Mouse (Mus musculus): ENCODE data around the gene Ets1. TPM values are rescaled to one million over a fixed set of nuclear protein-coding genes. Genes with fewer than 3 reads are reported as not detected.

Gene Ets1
- total and polyA plus RNA-seq, 3 experiments: 0.05 TPM; not detected in 2

GRCm38 (mm10) chr9:32754311-32754710 lies 118.3 kb downstream of the Ets1 start:
- no peak for DNase-seq (ENCODE audit: low spot score)
- no peak for TF ChIP-seq TAL1 (conservative IDR thresholded peaks at IDR 0.05; ENCODE audit: low read depth, low read length)
- Histone ChIP-seq H3K27me3 (ENCODE audit: insufficient read depth, low read length) (no peaks in the 10 kb centered on the region), H3K4me3 (ENCODE audit: low read depth, low read length) (no peak overlapping the region), H3K36me3 (replicated peaks) (no peaks in the 10 kb centered on the region), H3K9me3 (replicated peaks) (no peaks in the 10 kb centered on the region), H3K4me1 (ENCODE audit: insufficient read depth, low read depth, low read length) (no peaks in the 10 kb centered on the region)
- ATAC-seq (ENCODE audit: extremely low read depth, insufficient number of reproducible peaks, low FRiP score, poor library complexity, severe bottlenecking): no peak

GRCm38 (mm10) chr9:32756002-32756401 lies 120.0 kb downstream of the Ets1 start:
- H3K4me3 ChIP-seq (ENCODE audit: low read depth, low read length): no peak overlapping the region
- no peak for DNase-seq (ENCODE audit: low spot score)
- TF ChIP-seq TAL1 (conservative IDR thresholded peaks at IDR 0.05; ENCODE audit: low read depth, low read length): no peak
- TF ChIP-seq CTCF (IDR thresholded peaks at IDR 0.05; ENCODE audit: low read depth, low read length): no peak
- no peak for TF ChIP-seq GATA2 (IDR thresholded peaks at IDR 0.05; ENCODE audit: borderline replicate concordance, low read depth, low read length)
- no peak for TF ChIP-seq GATA1 (IDR thresholded peaks at IDR 0.05; ENCODE audit: borderline replicate concordance, low read length)
- no peak for TF ChIP-seq POLR2AphosphoS5 (IDR thresholded peaks at IDR 0.05; ENCODE audit: insufficient replicate concordance, low read depth, low read length)
- H3K27me3 ChIP-seq (ENCODE audit: insufficient read depth, low read length): no peaks in the 10 kb centered on the region
- no peaks in the 10 kb centered on the region for H3K36me3 ChIP-seq (replicated peaks)
- no peak for ATAC-seq (ENCODE audit: extremely low read depth, insufficient number of reproducible peaks, low FRiP score, poor library complexity, severe bottlenecking)
- H3K9me3 ChIP-seq (replicated peaks): no peaks in the 10 kb centered on the region
- no peaks in the 10 kb centered on the region for H3K4me1 ChIP-seq (ENCODE audit: insufficient read depth, low read depth, low read length)

- no peak for ATAC-seq (ENCODE audit: extremely low read depth, insufficient number of reproducible peaks, low FRiP score, poor library complexity, severe bottlenecking)
- TF ChIP-seq TAL1 (conservative IDR thresholded peaks at IDR 0.05; ENCODE audit: low read depth, low read length) (no peak), GATA2 (IDR thresholded peaks at IDR 0.05; ENCODE audit: borderline replicate concordance, low read depth, low read length) (no peak), CTCF (IDR thresholded peaks at IDR 0.05; ENCODE audit: low read depth, low read length) (no peak), POLR2AphosphoS5 (IDR thresholded peaks at IDR 0.05; ENCODE audit: insufficient replicate concordance, low read depth, low read length) (no peak), GATA1 (IDR thresholded peaks at IDR 0.05; ENCODE audit: borderline replicate concordance, low read length) (no peak)
- no peaks in the 10 kb centered on the region for H3K27me3 ChIP-seq (ENCODE audit: insufficient read depth, low read length)
- H3K4me3 ChIP-seq (ENCODE audit: low read depth, low read length): no peak overlapping the region
- no peak for DNase-seq (ENCODE audit: low spot score)
- H3K36me3 ChIP-seq (replicated peaks): no peaks in the 10 kb centered on the region
- no peaks in the 10 kb centered on the region for H3K4me1 ChIP-seq (ENCODE audit: insufficient read depth, low read depth, low read length)
- no peaks in the 10 kb centered on the region for H3K9me3 ChIP-seq (replicated peaks)
Observed at GRCm38 (mm10) chr9:32758280-32758905, 122.4 kb downstream of the Ets1 start.

- Histone ChIP-seq H3K9me3 (replicated peaks) (no peaks in the 10 kb centered on the region), H3K4me3 (ENCODE audit: low read depth, low read length) (no peak overlapping the region), H3K36me3 (replicated peaks) (no peaks in the 10 kb centered on the region), H3K4me1 (ENCODE audit: insufficient read depth, low read depth, low read length) (no peaks in the 10 kb centered on the region), H3K27me3 (ENCODE audit: insufficient read depth, low read length) (no peaks in the 10 kb centered on the region)
- ATAC-seq (ENCODE audit: extremely low read depth, insufficient number of reproducible peaks, low FRiP score, poor library complexity, severe bottlenecking) (no peak), DNase-seq (ENCODE audit: low spot score) (no peak)
- no peak for TF ChIP-seq TAL1 (conservative IDR thresholded peaks at IDR 0.05; ENCODE audit: low read depth, low read length)
- TF ChIP-seq CTCF (IDR thresholded peaks at IDR 0.05; ENCODE audit: low read depth, low read length): no peak
- TF ChIP-seq GATA1 (IDR thresholded peaks at IDR 0.05; ENCODE audit: borderline replicate concordance, low read length): no peak
- TF ChIP-seq GATA2 (IDR thresholded peaks at IDR 0.05; ENCODE audit: borderline replicate concordance, low read depth, low read length): no peak
- TF ChIP-seq POLR2AphosphoS5 (IDR thresholded peaks at IDR 0.05; ENCODE audit: insufficient replicate concordance, low read depth, low read length): no peak
Observed at GRCm38 (mm10) chr9:32760649-32761157, 124.7 kb downstream of the Ets1 start.

GRCm38 (mm10) chr9:32761326-32761725 lies 125.3 kb downstream of the Ets1 start:
- no peak for ATAC-seq (ENCODE audit: extremely low read depth, insufficient number of reproducible peaks, low FRiP score, poor library complexity, severe bottlenecking)
- H3K4me3 ChIP-seq (ENCODE audit: low read depth, low read length): no peak overlapping the region
- DNase-seq (ENCODE audit: low spot score): no peak
- no peaks in the 10 kb centered on the region for H3K36me3 ChIP-seq (replicated peaks)
- H3K27me3 ChIP-seq (ENCODE audit: insufficient read depth, low read length): no peaks in the 10 kb centered on the region
- TF ChIP-seq TAL1 (conservative IDR thresholded peaks at IDR 0.05; ENCODE audit: low read depth, low read length) (no peak), GATA1 (IDR thresholded peaks at IDR 0.05; ENCODE audit: borderline replicate concordance, low read length) (no peak), POLR2AphosphoS5 (IDR thresholded peaks at IDR 0.05; ENCODE audit: insufficient replicate concordance, low read depth, low read length) (no peak), GATA2 (IDR thresholded peaks at IDR 0.05; ENCODE audit: borderline replicate concordance, low read depth, low read length) (no peak), CTCF (IDR thresholded peaks at IDR 0.05; ENCODE audit: low read depth, low read length) (no peak)
- H3K9me3 ChIP-seq (replicated peaks): no peaks in the 10 kb centered on the region
- no peaks in the 10 kb centered on the region for H3K4me1 ChIP-seq (ENCODE audit: insufficient read depth, low read depth, low read length)

GRCm38 (mm10) chr9:32764374-32764773 lies 128.4 kb downstream of the Ets1 start:
- Histone ChIP-seq H3K4me1 (ENCODE audit: insufficient read depth, low read depth, low read length) (no peaks in the 10 kb centered on the region), H3K9me3 (replicated peaks) (no peaks in the 10 kb centered on the region), H3K4me3 (ENCODE audit: low read depth, low read length) (no peak overlapping the region), H3K27me3 (ENCODE audit: insufficient read depth, low read length) (no peaks in the 10 kb centered on the region), H3K36me3 (replicated peaks) (no peaks in the 10 kb centered on the region)
- DNase-seq (ENCODE audit: low spot score) (no peak), ATAC-seq (ENCODE audit: extremely low read depth, insufficient number of reproducible peaks, low FRiP score, poor library complexity, severe bottlenecking) (no peak)
- no peak for TF ChIP-seq POLR2AphosphoS5 (IDR thresholded peaks at IDR 0.05; ENCODE audit: insufficient replicate concordance, low read depth, low read length)
- no peak for TF ChIP-seq CTCF (IDR thresholded peaks at IDR 0.05; ENCODE audit: low read depth, low read length)
- TF ChIP-seq GATA1 (IDR thresholded peaks at IDR 0.05; ENCODE audit: borderline replicate concordance, low read length): no peak
- no peak for TF ChIP-seq GATA2 (IDR thresholded peaks at IDR 0.05; ENCODE audit: borderline replicate concordance, low read depth, low read length)
- no peak for TF ChIP-seq TAL1 (conservative IDR thresholded peaks at IDR 0.05; ENCODE audit: low read depth, low read length)

Measured in G1E (cell line).